Mouse (Mus musculus) lung, adult 2 months (tissue): ENCODE results near the gene Mapk1. TPM values are rescaled to one million over a fixed set of nuclear protein-coding genes. Genes with fewer than 3 reads are reported as not detected.

Experiments used
- DNase-seq: peaks from one replicate; pipeline ENCODE4 v3.0.0; 2022
- H3K4me1 ChIP-seq: fragments of 200-500 bp; 2 replicates; pipeline ENCODE4 v1.6.1; 2011; ENCODE audit warnings: low read length; ENCODE audit not compliant: control insufficient read depth, insufficient read depth
- H3K4me3 ChIP-seq: fragments of 200-500 bp; replicated peaks from 2 replicates; pipeline ENCODE3; 2011; ENCODE audit warnings: low read depth, mild to moderate bottlenecking, control low read depth, low read length; ENCODE audit errors: extremely low read depth
- CTCF ChIP-seq: fragments of 200-500 bp; IDR thresholded peaks from 2 replicates; pipeline ENCODE4 v1.5.1; 2011; ENCODE audit warnings: mild to moderate bottlenecking, low read length, control low read depth; ENCODE audit not compliant: insufficient read depth
- POLR2A ChIP-seq: fragments of 200-500 bp; IDR thresholded peaks from 2 replicates; pipeline ENCODE4 v1.6.1; 2011; ENCODE audit warnings: low read depth, mild to moderate bottlenecking, control low read depth, low read length, borderline replicate concordance; ENCODE audit errors: extremely low read depth
- WGBS: fragments of 180-500 bp; shearing (Covaris S2); methylation state at CpG from one replicate; pipeline ENCODE4 v1.1.7; 2018; 5-methylcytosine and 5-hydroxymethylcytosine counted together
- polyA plus RNA-seq: library from polyadenylated mRNA; depleted of rRNA; stranded (reverse); fragments of >200 nt; gene quantifications from 2 replicates; pipeline ENCODE4 v1.2.3, GENCODE M21; 2012; rRNA removed

Mapk1 gene
- polyA plus RNA-seq, 1 experiment = 61.0 TPM

DNA sequence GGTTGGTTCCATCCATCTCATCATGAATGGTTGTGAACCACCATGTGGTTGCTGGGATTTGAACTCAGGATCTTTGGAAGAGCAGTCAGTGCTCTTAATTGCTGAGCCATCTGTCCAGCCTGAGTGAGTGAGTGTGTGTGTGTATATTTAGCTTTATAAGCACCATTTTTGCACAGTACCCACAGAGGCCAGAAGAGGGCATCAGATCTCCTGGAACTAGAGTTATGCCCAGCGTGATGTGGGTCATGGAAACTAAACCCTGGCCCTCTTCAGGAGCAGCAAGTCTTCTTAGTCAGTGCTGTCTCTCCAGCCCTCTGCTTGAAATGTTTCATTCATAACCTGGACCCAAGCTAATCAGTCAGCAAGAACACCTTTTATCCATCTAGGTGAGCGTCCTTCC is 93.1 kb downstream of the Mapk1 start:
- TF ChIP-seq POLR2A = no peak
- no peak for TF ChIP-seq CTCF
- DNase-seq = no peak
- WGBS = 87% methylated on average over 2 of the region's 2 CpGs
- Histone ChIP-seq H3K4me1 (no peaks in the 10 kb centered on the region), H3K4me3 (no peak overlapping the region)

DNA sequence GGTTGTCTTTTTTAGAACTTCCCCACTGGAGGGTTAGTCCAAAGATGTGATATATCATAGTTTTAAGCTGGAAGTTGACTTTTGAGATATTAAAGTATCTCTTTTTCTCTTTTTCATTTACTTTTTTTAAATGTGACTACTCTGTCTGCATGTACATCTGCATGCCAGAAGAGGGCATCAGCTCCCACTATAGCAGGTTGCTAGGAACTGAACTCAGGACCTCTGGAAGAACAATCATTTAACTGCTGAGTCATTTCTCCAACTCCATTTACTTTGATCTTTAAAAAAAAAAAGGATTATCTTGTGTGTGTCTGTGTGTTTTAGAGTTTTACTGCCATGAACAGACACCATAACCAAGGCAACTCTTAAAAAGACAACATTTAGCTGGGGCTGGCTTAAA is 93.7 kb downstream of the Mapk1 start:
- no peak for DNase-seq
- Histone ChIP-seq H3K4me1 (no peaks in the 10 kb centered on the region), H3K4me3 (no peak overlapping the region)
- TF ChIP-seq POLR2A = no peak
- no peak for TF ChIP-seq CTCF

GRCm38 (mm10) chr16:17078101-17078500 is 94.9 kb downstream of the Mapk1 start:
- no peak for DNase-seq
- Histone ChIP-seq H3K4me1 (no peaks in the 10 kb centered on the region), H3K4me3 (no peak overlapping the region)
- 75% methylated on average over 7 of the region's 7 CpGs for WGBS
- no peak for TF ChIP-seq POLR2A
- no peak for TF ChIP-seq CTCF

- DNase-seq = no peak
These were observed 99.1 kb downstream of the Mapk1 start for GRCm38 (mm10) chr16:17082121-17082792.

DNA sequence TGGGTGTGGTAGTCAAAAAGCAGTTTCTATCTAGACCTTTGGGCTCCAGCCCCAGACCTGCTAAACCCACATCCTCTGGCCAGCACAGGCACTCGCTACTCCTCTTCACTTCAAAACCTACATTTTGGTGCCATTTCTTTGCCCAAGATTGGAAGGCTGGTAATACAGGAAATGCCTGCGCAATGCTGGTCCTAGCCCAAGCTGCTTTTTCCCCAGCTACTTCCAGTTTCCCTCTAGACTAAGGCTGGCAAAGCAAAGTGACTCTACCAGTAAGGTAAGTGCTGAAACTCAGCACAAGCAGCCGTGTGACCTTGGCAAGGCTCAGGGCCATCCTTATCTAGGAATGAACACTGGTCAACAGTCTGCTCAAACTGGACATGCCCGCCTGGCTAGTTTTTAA is 102.5 kb downstream of the Mapk1 start:
- DNase-seq = peak; percentile 22

More at GRCm38 (mm10) chr16:17082121-17082792, 99.1 kb downstream of the Mapk1 start:
- WGBS = 75% methylated on average over 6 of the region's 6 CpGs
- no peak overlapping the region for H3K4me3 ChIP-seq
- H3K4me1 ChIP-seq = peaks cover 3% of the 10 kb centered on the region; the same call in 1 of the 2 replicates
- TF ChIP-seq POLR2A (no peak), CTCF (no peak)

GRCm38 (mm10) chr16:17086241-17086640 is 103.1 kb downstream of the Mapk1 start:
- TF ChIP-seq CTCF (no peak), POLR2A (no peak)
- WGBS = 63% methylated on average over 3 of the region's 3 CpGs
- DNase-seq = no peak
- peaks cover 3% of the 10 kb centered on the region; the same call in 1 of the 2 replicates for H3K4me1 ChIP-seq
- no peak overlapping the region for H3K4me3 ChIP-seq

More for the DNA sequence above, 102.5 kb downstream of the Mapk1 start:
- TF ChIP-seq CTCF (no peak), POLR2A (no peak)
- 68% methylated on average over 4 of the region's 4 CpGs for WGBS
- Histone ChIP-seq H3K4me3 (no peak overlapping the region), H3K4me1 (peaks cover 3% of the 10 kb centered on the region; the same call in 1 of the 2 replicates)

DNA sequence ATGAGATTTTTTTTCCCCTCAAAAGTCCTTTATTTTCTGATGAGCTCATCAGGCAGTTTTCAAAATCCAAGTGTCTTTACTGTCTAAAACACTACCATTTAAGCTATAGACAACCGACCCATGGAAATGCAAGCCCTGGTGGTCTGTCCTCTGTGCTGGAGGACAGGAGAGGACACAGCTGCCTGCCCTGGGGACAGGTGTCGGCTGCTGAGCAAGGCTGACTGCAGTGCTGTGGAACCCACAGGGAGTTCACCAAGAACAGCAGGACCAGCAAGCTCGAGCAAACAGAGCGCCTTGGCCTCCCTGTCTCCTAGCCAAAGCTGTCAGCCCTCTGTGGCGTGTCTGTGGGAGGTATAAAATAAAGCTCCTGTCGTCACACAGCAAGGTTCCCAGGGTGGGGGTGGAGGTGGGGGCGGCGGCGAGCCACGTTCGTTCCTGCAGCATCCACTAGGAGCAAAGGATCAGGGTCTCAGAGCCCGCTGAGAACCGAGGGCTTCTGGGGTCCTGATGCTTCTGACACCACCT is 103.5 kb downstream of the Mapk1 start:
- no peak for TF ChIP-seq CTCF
- TF ChIP-seq POLR2A = no peak
- no peak for DNase-seq
- no peak overlapping the region for H3K4me3 ChIP-seq
- peaks cover 3% of the 10 kb centered on the region; the same call in 1 of the 2 replicates for H3K4me1 ChIP-seq
- WGBS = 76% methylated on average over 13 of the region's 13 CpGs

DNA sequence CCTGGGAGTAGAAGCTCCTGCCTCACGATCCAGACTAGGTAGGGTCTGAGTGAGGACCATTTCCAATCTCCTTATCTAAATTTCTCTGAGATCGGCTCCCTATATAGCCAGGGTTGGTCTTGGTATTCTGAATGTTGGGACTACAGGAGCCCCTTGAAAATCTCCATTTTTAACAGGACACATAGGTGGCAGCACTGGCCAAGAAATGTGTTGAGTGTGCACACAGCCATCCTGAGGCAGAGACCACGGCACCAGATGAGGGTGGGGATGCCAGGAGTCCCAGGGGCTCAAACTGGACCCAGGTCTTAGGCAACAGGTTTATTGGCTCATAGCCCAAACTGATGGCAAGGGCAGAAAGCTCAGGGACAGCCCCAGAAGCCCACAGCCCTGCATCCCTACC is 105.2 kb downstream of the Mapk1 start:
- WGBS = 60% methylated on average over 3 of the region's 3 CpGs
- H3K4me1 ChIP-seq = peaks cover 3% of the 10 kb centered on the region; the same call in 1 of the 2 replicates
- TF ChIP-seq POLR2A = no peak
- TF ChIP-seq CTCF = no peak

GRCm38 (mm10) chr16:17096938-17097337 is 113.8 kb downstream of the Mapk1 start:
- TF ChIP-seq CTCF (no peak), POLR2A (no peak)
- Histone ChIP-seq H3K4me3 (no peak overlapping the region), H3K4me1 (no peaks in the 10 kb centered on the region)
- no peak for DNase-seq
- 85% methylated on average over 3 of the region's 3 CpGs for WGBS

More for the DNA sequence above, 105.2 kb downstream of the Mapk1 start:
- no peak for DNase-seq
- no peak overlapping the region for H3K4me3 ChIP-seq

Other genes starting within 250 kb of the Mapk1 start
- gene Spag6l, start 153.9 kb upstream of the Mapk1 start, polyA plus RNA-seq = 5.7 and 5.8 TPM in 2 replicates
- 0.10 TPM in 1 of 2 replicates, not detected in the other for gene Igll1, start 119.4 kb upstream of the Mapk1 start, polyA plus RNA-seq
- gene Top3b, start 112.6 kb upstream of the Mapk1 start, polyA plus RNA-seq = 57.2 and 74.8 TPM in 2 replicates
- 5.9 and 7.2 TPM in 2 replicates for gene Vpreb1, start 112.5 kb upstream of the Mapk1 start, polyA plus RNA-seq
- 40.4 and 46.2 TPM in 2 replicates for gene Ppm1f, start 86.9 kb upstream of the Mapk1 start, polyA plus RNA-seq
- gene Ypel1, start 86.3 kb downstream of the Mapk1 start, polyA plus RNA-seq = 1.2 and 2.2 TPM in 2 replicates
- gene Ppil2, start 127.9 kb downstream of the Mapk1 start, polyA plus RNA-seq = 66.5 and 74.0 TPM in 2 replicates
- gene 2610318N02Rik, start 141.8 kb downstream of the Mapk1 start, polyA plus RNA-seq = 0.89 and 1.2 TPM in 2 replicates
- gene Sdf2l1, start 149.0 kb downstream of the Mapk1 start, polyA plus RNA-seq = 29.1 and 37.2 TPM in 2 replicates
- gene Ydjc, start 161.2 kb downstream of the Mapk1 start, polyA plus RNA-seq = 5.7 and 6.2 TPM in 2 replicates
- 0.91 TPM in 2 replicates for gene Ccdc116, start 163.8 kb downstream of the Mapk1 start, polyA plus RNA-seq
- gene Ube2l3, start 219.3 kb downstream of the Mapk1 start, polyA plus RNA-seq = 40.4 and 51.2 TPM in 2 replicates
- 0.02 and 0.07 TPM in 2 replicates for gene Rimbp3, start 225.2 kb downstream of the Mapk1 start, polyA plus RNA-seq